Mouse (Mus musculus) heart, embryonic 10.5 days (tissue): ENCODE data around the gene Pdcd4. TPM values are rescaled to one million over a fixed set of nuclear protein-coding genes. Genes with fewer than 3 reads are reported as not detected.

Experiments used
- DNase-seq: peaks from one replicate; pipeline ENCODE4 v3.0.0-alpha.2; 2017; ENCODE audit warnings: low spot score
- H3K27ac ChIP-seq: fragments of 300-500 bp; sonication (generic); 2 replicates; pipeline ENCODE4 v1.5.1; 2016; ENCODE audit warnings: mild to moderate bottlenecking
- H3K27me3 ChIP-seq: fragments of 300-500 bp; sonication (generic); 2 replicates; pipeline ENCODE4 v1.6.1; 2016; ENCODE audit warnings: mild to moderate bottlenecking; ENCODE audit not compliant: poor library complexity, insufficient read depth, severe bottlenecking
- H3K36me3 ChIP-seq: fragments of 300-500 bp; sonication (generic); 2 replicates; pipeline ENCODE4 v1.6.1; 2016; ENCODE audit warnings: mild to moderate bottlenecking, moderate library complexity
- H3K4me1 ChIP-seq: fragments of 300-500 bp; sonication (generic); 2 replicates; pipeline ENCODE4 v1.6.1; 2016; ENCODE audit warnings: mild to moderate bottlenecking
- H3K4me3 ChIP-seq: fragments of 300-500 bp; sonication (generic); 2 replicates; pipeline ENCODE4 v1.5.1; 2016; ENCODE audit warnings: mild to moderate bottlenecking, moderate library complexity
- H3K9me3 ChIP-seq: fragments of 300-500 bp; sonication (generic); 2 replicates; pipeline ENCODE4 v1.6.1; 2016; ENCODE audit warnings: mild to moderate bottlenecking, moderate library complexity
- WGBS: fragments of 180-500 bp; shearing (Covaris S2); methylation state at CpG from one replicate; pipeline ENCODE4 v1.1.7; 2016; 5-methylcytosine and 5-hydroxymethylcytosine counted together
- polyA plus RNA-seq: library from polyadenylated mRNA; unstranded; fragments of >200 nt; fragmentation: Nextera tagmentation; extraction: Ambion mirVana; gene quantifications from 2 replicates; pipeline ENCODE4 v1.2.1, GENCODE M21; 2016

Gene Pdcd4
- polyA plus RNA-seq, 1 experiment from 2014 or later: 35.0 TPM

- no peak for DNase-seq
- Histone ChIP-seq H3K4me1 (peaks cover 37% of the 10 kb centered on the region), H3K9me3 (no peaks in the 10 kb centered on the region), H3K36me3 (peaks cover 63% of the 10 kb centered on the region), H3K4me3 (no peak overlapping the region), H3K27ac (no peak overlapping the region), H3K27me3 (no peaks in the 10 kb centered on the region)
- WGBS: 61% methylated on average over 7 of the region's 7 CpGs
Observed at GRCm38 (mm10) chr19:53859593-53859992, 32.4 kb upstream of the Pdcd4 start.

- Histone ChIP-seq H3K4me1 (peaks cover 40% of the 10 kb centered on the region), H3K4me3 (no peak overlapping the region), H3K27ac (no peak overlapping the region), H3K36me3 (peaks cover 67% of the 10 kb centered on the region), H3K27me3 (no peaks in the 10 kb centered on the region), H3K9me3 (no peaks in the 10 kb centered on the region)
- WGBS: 79% methylated on average over 7 of the region's 7 CpGs
- no peak for DNase-seq
Observed at GRCm38 (mm10) chr19:53861346-53861745, 30.7 kb upstream of the Pdcd4 start.

GRCm38 (mm10) chr19:53862573-53863246 is 29.3 kb upstream of the Pdcd4 start:
- H3K9me3 ChIP-seq: no peaks in the 10 kb centered on the region
- WGBS: 67% methylated on average over 8 of the region's 8 CpGs
- H3K36me3 ChIP-seq: peaks cover 66% of the 10 kb centered on the region
- no peaks in the 10 kb centered on the region for H3K27me3 ChIP-seq
- peaks cover 28% of the 10 kb centered on the region for H3K4me1 ChIP-seq
- no peak overlapping the region for H3K4me3 ChIP-seq
- DNase-seq: no peak
- no peak overlapping the region for H3K27ac ChIP-seq

- Histone ChIP-seq H3K27ac (no peak overlapping the region), H3K36me3 (peaks cover 36% of the 10 kb centered on the region), H3K9me3 (no peaks in the 10 kb centered on the region), H3K4me1 (peaks cover 8% of the 10 kb centered on the region; the same call in 1 of the 2 replicates), H3K27me3 (no peaks in the 10 kb centered on the region), H3K4me3 (no peak overlapping the region)
- no peak for DNase-seq
Observed at GRCm38 (mm10) chr19:53867238-53867637, 24.8 kb upstream of the Pdcd4 start.

GRCm38 (mm10) chr19:53868125-53868524 is 23.9 kb upstream of the Pdcd4 start:
- WGBS: 89% methylated on average over 6 of the region's 6 CpGs
- Histone ChIP-seq H3K36me3 (peaks cover 29% of the 10 kb centered on the region), H3K27me3 (no peaks in the 10 kb centered on the region), H3K9me3 (no peaks in the 10 kb centered on the region), H3K4me3 (no peak overlapping the region), H3K4me1 (peaks cover 3% of the 10 kb centered on the region; the same call in 1 of the 2 replicates), H3K27ac (no peak overlapping the region)
- no peak for DNase-seq

GRCm38 (mm10) chr19:53868796-53869195 is 23.2 kb upstream of the Pdcd4 start:
- H3K27ac ChIP-seq: no peak overlapping the region
- no peak for DNase-seq
- peaks cover 22% of the 10 kb centered on the region for H3K36me3 ChIP-seq
- no peaks in the 10 kb centered on the region for H3K27me3 ChIP-seq
- H3K4me3 ChIP-seq: no peak overlapping the region
- WGBS: 85% methylated on average over 1 of the region's 1 CpGs
- H3K9me3 ChIP-seq: no peaks in the 10 kb centered on the region
- H3K4me1 ChIP-seq: 0 out of 2 replicates have a peak, but pooled peaks cover 3% of the 10 kb centered on the region

GRCm38 (mm10) chr19:53869427-53870385 is 22.3 kb upstream of the Pdcd4 start:
- peaks cover 13% of the 10 kb centered on the region for H3K36me3 ChIP-seq
- H3K4me1 ChIP-seq: 0 out of 2 replicates have a peak, but pooled peaks cover 3% of the 10 kb centered on the region
- no peak overlapping the region for H3K27ac ChIP-seq
- H3K4me3 ChIP-seq: no peak overlapping the region
- H3K27me3 ChIP-seq: no peaks in the 10 kb centered on the region
- 74% methylated on average over 4 of the region's 4 CpGs for WGBS
- no peaks in the 10 kb centered on the region for H3K9me3 ChIP-seq
- DNase-seq: no peak

GRCm38 (mm10) chr19:53870568-53870967 is 21.5 kb upstream of the Pdcd4 start:
- 0 out of 2 replicates have a peak, but pooled peaks cover 2% of the 10 kb centered on the region for H3K4me1 ChIP-seq
- H3K4me3 ChIP-seq: no peak overlapping the region
- 70% methylated on average over 2 of the region's 2 CpGs for WGBS
- H3K27me3 ChIP-seq: no peaks in the 10 kb centered on the region
- no peaks in the 10 kb centered on the region for H3K9me3 ChIP-seq
- H3K36me3 ChIP-seq: peaks cover 6% of the 10 kb centered on the region
- no peak overlapping the region for H3K27ac ChIP-seq
- no peak for DNase-seq

GRCm38 (mm10) chr19:53871502-53871901 is 20.5 kb upstream of the Pdcd4 start:
- Histone ChIP-seq H3K27ac (no peak overlapping the region), H3K9me3 (no peaks in the 10 kb centered on the region), H3K4me1 (no peaks in the 10 kb centered on the region), H3K4me3 (no peak overlapping the region), H3K27me3 (no peaks in the 10 kb centered on the region), H3K36me3 (peaks cover 2% of the 10 kb centered on the region; the same call in 1 of the 2 replicates)
- DNase-seq: no peak
- 85% methylated on average over 6 of the region's 6 CpGs for WGBS

GRCm38 (mm10) chr19:53872994-53873713 is 18.9 kb upstream of the Pdcd4 start:
- Histone ChIP-seq H3K36me3 (peaks cover 2% of the 10 kb centered on the region; the same call in 1 of the 2 replicates), H3K27me3 (no peaks in the 10 kb centered on the region), H3K4me3 (no peak overlapping the region), H3K27ac (no peak overlapping the region), H3K4me1 (no peaks in the 10 kb centered on the region), H3K9me3 (no peaks in the 10 kb centered on the region)
- no peak for DNase-seq
- 82% methylated on average over 6 of the region's 6 CpGs for WGBS

GRCm38 (mm10) chr19:53875246-53875645 is 16.8 kb upstream of the Pdcd4 start:
- H3K27me3 ChIP-seq: no peaks in the 10 kb centered on the region
- peaks cover 2% of the 10 kb centered on the region; the same call in 1 of the 2 replicates for H3K36me3 ChIP-seq
- H3K27ac ChIP-seq: no peak overlapping the region
- WGBS: 81% methylated on average over 6 of the region's 6 CpGs
- H3K9me3 ChIP-seq: no peaks in the 10 kb centered on the region
- H3K4me1 ChIP-seq: no peaks in the 10 kb centered on the region
- DNase-seq: no peak
- no peak overlapping the region for H3K4me3 ChIP-seq

- H3K27ac ChIP-seq: no peak overlapping the region
- H3K4me1 ChIP-seq: no peaks in the 10 kb centered on the region
- H3K27me3 ChIP-seq: no peaks in the 10 kb centered on the region
- 80% methylated on average over 1 of the region's 1 CpGs for WGBS
- no peak overlapping the region for H3K4me3 ChIP-seq
- H3K9me3 ChIP-seq: no peaks in the 10 kb centered on the region
- H3K36me3 ChIP-seq: no peaks in the 10 kb centered on the region
- no peak for DNase-seq
Observed at GRCm38 (mm10) chr19:53877779-53878178, 14.3 kb upstream of the Pdcd4 start.
